ENCODE assay signal across 23 mouse cellular contexts in the genomic region with DNA sequence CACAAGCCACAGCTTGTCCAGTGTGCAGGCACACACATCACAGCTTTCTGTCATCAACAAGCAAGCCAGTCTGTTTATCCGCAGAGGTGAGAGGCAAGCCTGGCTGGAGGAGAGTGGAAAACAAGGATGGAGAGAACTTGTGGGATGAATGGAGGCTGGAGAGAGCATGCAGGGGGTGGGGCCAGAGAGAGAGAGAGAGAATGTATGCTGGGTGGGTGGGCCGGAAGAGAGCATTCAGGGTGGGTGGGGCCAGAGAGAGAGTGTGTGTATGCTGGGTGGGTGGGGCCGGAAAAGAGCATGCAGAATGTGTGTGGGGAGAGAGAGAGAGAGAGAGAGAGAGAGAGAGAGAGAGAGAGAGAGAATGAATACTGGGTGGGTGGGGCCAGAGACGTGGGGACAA. TPM values are rescaled to one million over a fixed set of nuclear protein-coding genes. Genes with fewer than 3 reads are reported as not detected.
DNase-seq lines count a peak whose midpoint lies in the region; ATAC-seq and TF ChIP-seq lines count a peak whose summit lies in the region.
"Had no signal": no experiment of that assay in that cellular context is flagged by ENCODE, and none has a peak within 500 bp of the region (broad histone marks: within the 10 kb centered on the region; RNA-seq: fewer than 3 reads in every experiment).

No protein-coding gene starts in this region.

- H3K27me3 ChIP-seq in liver, embryonic 11.5 days (replicated peaks; ENCODE audit: control insufficient read depth, insufficient read depth, low read length): no peaks in the 10 kb centered on the region
- H3K27me3 ChIP-seq in stomach, postnatal 0 days (ENCODE audit: control insufficient read depth, insufficient read depth, low read length): no peaks in the 10 kb centered on the region
- H3K27me3 ChIP-seq: limb, embryonic 13.5 days; liver, embryonic 15.5 days; neural tube, embryonic 13.5 days had no signal

- 59% methylated on average over 4 of the region's 4 CpGs for WGBS in liver, embryonic 11.5 days
- WGBS in stomach, postnatal 0 days: 49% methylated on average over 4 of the region's 4 CpGs

- H3K4me2 ChIP-seq in liver, embryonic 11.5 days: no peak overlapping the region
- H3K4me2 ChIP-seq in stomach, postnatal 0 days (replicated peaks; ENCODE audit: low read depth): no peak overlapping the region
- H3K4me2 ChIP-seq: limb, embryonic 13.5 days; liver, embryonic 15.5 days; neural tube, embryonic 13.5 days had no signal

- DNase-seq in embryo, embryonic 10 days (ENCODE audit: low spot score): peak; percentile 2
- DNase-seq in embryo, embryonic 9.5 days (ENCODE audit: extremely low spot score): no peak
- DNase-seq in liver, embryonic 11.5 days (ENCODE audit: low spot score): peak; percentile 16
- no peak for DNase-seq in liver
- peak; percentile 5 to 47 for DNase-seq in spleen, postnatal 4 days (ENCODE audit: low spot score in 2 of 2)
- DNase-seq in spleen, postnatal 36 days (ENCODE audit: low spot score in 2 of 2): no peak
- DNase-seq in stomach, postnatal 0 days (ENCODE audit: low spot score): no peak
- no peak for DNase-seq in thymus, postnatal 25 days
- DNase-seq: adrenal gland, postnatal 10 days; cerebellum, adult 9-10 months; gastrocnemius, adult 2 months; heart, postnatal 36 days; kidney, adult 8-10 months; kidney, postnatal 36 days; layer of hippocampus, adult 9-11 months; spleen, adult 18-20 months had no signal

- 0 out of 2 replicates have a peak, but pooled peaks cover 3% of the 10 kb centered on the region for H3K9me3 ChIP-seq in liver, embryonic 11.5 days (ENCODE audit: control insufficient read depth, low read length)
- H3K9me3 ChIP-seq in stomach, postnatal 0 days (ENCODE audit: control insufficient read depth, low read length): no peaks in the 10 kb centered on the region
- H3K9me3 ChIP-seq: limb, embryonic 13.5 days; liver, embryonic 15.5 days had no signal

- H3K4me3 ChIP-seq in liver, embryonic 11.5 days (ENCODE audit: low read depth, low read length): no peak overlapping the region
- H3K4me3 ChIP-seq in stomach, postnatal 0 days (ENCODE audit: low read depth, low read length): no peak overlapping the region
- H3K4me3 ChIP-seq: gastrocnemius, adult 2 months; limb, embryonic 13.5 days; liver, embryonic 15.5 days; neural tube, embryonic 13.5 days had no signal

- H3K9ac ChIP-seq in liver, embryonic 11.5 days (ENCODE audit: low read depth, low read length): no peak overlapping the region
- no peak overlapping the region for H3K9ac ChIP-seq in stomach, postnatal 0 days (ENCODE audit: low read length)
- H3K9ac ChIP-seq: limb, embryonic 13.5 days; liver, embryonic 15.5 days; neural tube, embryonic 13.5 days had no signal

- H3K27ac ChIP-seq in liver, embryonic 11.5 days (ENCODE audit: low read depth, low read length): no peak overlapping the region
- H3K27ac ChIP-seq in stomach, postnatal 0 days (replicated peaks): no peak overlapping the region
- H3K27ac ChIP-seq: gastrocnemius, adult 2 months; limb, embryonic 13.5 days; liver, embryonic 15.5 days; neural tube, embryonic 13.5 days had no signal

- TF ChIP-seq CTCF in stomach, postnatal 0 days (IDR thresholded peaks at IDR 0.05; ENCODE audit: low read depth): no peak

- no peak for TF ChIP-seq EP300 in stomach, postnatal 0 days (optimal IDR thresholded peaks at IDR 0.05)

- no peaks in the 10 kb centered on the region for H3K4me1 ChIP-seq in liver, embryonic 11.5 days (replicated peaks; ENCODE audit: control insufficient read depth, insufficient read depth, low read length)
- H3K4me1 ChIP-seq in stomach, postnatal 0 days (replicated peaks; ENCODE audit: control insufficient read depth, insufficient read depth): no peaks in the 10 kb centered on the region
- H3K4me1 ChIP-seq: limb, embryonic 13.5 days; liver, embryonic 15.5 days had no signal

- no peaks in the 10 kb centered on the region for H3K36me3 ChIP-seq in liver, embryonic 11.5 days (ENCODE audit: control insufficient read depth, insufficient read depth, low read length)
- no peaks in the 10 kb centered on the region for H3K36me3 ChIP-seq in stomach, postnatal 0 days (ENCODE audit: control insufficient read depth, insufficient read depth, low read length)
- H3K36me3 ChIP-seq: G1E; limb, embryonic 13.5 days; liver, embryonic 15.5 days; neural tube, embryonic 13.5 days had no signal

- no peak for ATAC-seq in liver, embryonic 11.5 days (replicated peaks; ENCODE audit: low FRiP score)
- ATAC-seq in stomach, postnatal 0 days (ENCODE audit: low FRiP score, low TSS enrichment): peak; percentile 47; the same call in 1 of the 2 replicates
- ATAC-seq: activated CD4-positive, CD25-positive, alpha-beta regulatory T cell, adult 4 months; hindbrain, embryonic 16.5 days had no signal

RNA-seq across cellular contexts. Expression of gene Zbp1, which starts 14.1 kb away (rescaled TPM):
- not detected in 2 replicates for polyA plus RNA-seq in liver, embryonic 11.5 days (2014; fragmentation: Nextera tagmentation; extraction: Ambion mirVana)
- 4.6 and 5.0 TPM in 2 replicates for polyA plus RNA-seq in stomach, postnatal 0 days (2015; fragmentation: Nextera tagmentation; extraction: Ambion mirVana)
- polyA plus RNA-seq: G1E; heart, embryonic 14.5 days; hindbrain, embryonic 16.5 days had no signal

RNA-seq across cellular contexts. Expression of gene Pck1, which starts 51.8 kb away (rescaled TPM):
- 0.17 and 0.23 TPM in 2 replicates for polyA plus RNA-seq in liver, embryonic 11.5 days (2014; fragmentation: Nextera tagmentation; extraction: Ambion mirVana)
- 0.59 and 0.70 TPM in 2 replicates for polyA plus RNA-seq in stomach, postnatal 0 days (2015; fragmentation: Nextera tagmentation; extraction: Ambion mirVana)
- polyA plus RNA-seq: activated CD4-positive, CD25-positive, alpha-beta regulatory T cell, adult 4 months; G1E; heart, embryonic 14.5 days; hindbrain, embryonic 16.5 days; limb, embryonic 13.5 days; neural tube, embryonic 13.5 days had no signal

Comparison
In these comparisons a context has a peak if more than half of its experiments do, and no peak if none do; other contexts are left out.
1. DNase-seq: peak in embryo, embryonic 10 days (single experiment), liver, embryonic 11.5 days (single experiment) and spleen, postnatal 4 days (2 of 2); none in embryo, embryonic 9.5 days (single experiment), liver (single experiment), spleen, postnatal 36 days (0 of 2), stomach, postnatal 0 days (single experiment) and thymus, postnatal 25 days (single experiment).